Mouse (Mus musculus) kidney, postnatal 36 days (tissue): ENCODE measurements around the gene Qrich2.
"Not testable (repeated sequence)": the region's sequence is repeated elsewhere in the genome, so short reads cannot be mapped to it uniquely, and the experiment has no call there.

Experiments used
- DNase-seq, 2 experiments: peaks; one replicate each; pipeline ENCODE4 v3.0.0; 2021 to 2022; ENCODE audit warnings: mixed read lengths in 2 of 2

The Qrich2 gene

DNA sequence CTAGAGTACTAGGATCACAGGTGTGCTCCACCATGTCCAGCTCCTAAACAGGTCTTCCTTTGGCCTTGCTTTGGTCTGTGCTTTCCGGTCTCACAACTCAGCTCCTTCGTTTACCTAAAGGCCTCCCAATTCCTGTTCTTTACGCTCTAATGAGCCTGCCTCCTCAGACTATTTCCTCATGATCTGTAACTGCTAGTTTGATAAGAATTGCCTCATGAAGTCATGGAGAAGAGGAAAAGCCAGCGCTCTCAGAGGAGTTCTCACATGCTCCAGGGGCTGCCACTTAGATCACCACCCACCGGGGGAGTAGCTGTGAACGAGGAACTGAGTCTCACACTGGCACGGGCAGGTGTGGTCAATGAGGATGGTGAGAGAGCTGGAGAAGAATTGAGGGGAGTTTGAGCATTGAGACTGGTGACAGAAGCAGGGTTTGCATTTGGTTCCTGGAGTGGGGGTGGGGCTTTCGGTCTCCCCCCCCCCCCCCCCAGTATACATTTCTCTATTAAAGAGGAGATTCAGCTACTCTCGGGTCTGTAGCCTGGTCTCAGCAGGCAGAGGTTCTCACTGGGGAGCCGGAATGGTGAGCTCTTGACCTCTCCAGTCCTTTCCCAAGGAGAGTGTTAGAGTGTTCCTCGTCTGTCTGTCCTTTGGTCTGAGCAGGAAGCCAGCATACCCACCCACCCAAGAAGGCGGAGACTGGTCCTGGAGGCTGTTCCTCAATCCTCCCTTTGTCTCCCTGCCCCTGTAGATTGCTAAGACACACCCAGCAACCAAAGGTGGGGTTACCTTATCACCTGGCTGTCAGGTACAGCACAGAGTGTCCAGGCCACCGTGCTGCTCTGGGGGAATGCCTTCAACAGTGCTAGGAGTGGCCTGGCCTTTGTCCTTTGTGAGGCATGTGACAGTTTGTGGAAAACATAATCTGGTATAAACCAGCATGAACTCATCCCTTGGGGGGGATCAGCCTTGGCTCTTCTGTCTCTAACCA lies 36.9 kb downstream of the Qrich2 start:
- DNase-seq: peak; percentile 42 to 57

DNA sequence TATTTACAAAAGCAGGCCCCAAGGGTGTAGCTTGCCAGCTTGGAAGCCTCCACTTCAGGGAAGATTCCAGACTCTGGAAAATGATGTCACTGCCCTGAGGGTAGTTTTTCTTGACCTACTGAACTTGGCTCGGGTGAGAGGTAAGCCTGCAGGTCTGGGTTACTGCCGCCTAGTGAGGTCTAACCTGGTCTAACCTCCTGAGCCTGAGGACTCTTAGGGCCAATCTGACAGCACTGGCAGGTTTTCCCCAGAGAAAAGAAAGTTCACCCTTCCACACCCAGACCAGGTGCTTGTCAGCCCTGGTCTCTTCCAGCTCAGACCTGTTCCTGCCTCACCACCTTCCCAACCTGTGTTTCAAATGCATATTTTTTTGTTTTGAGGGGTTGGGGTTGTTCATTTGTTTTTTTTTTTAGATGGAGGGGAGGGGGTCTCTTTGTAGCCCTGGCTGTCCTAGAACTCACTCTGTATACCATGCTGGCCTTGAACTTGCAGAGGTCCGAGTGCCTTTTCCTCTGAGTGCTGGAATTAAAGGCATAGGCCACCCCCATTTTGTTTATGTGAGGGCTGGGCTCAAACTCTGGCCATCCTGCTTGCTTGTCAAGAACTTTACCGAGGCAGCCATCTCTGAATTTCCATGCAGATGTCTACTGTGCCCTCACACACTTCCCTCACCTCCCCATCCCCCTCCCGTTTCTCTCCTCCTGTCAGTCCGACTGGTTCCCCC lies 39.0 kb downstream of the Qrich2 start:
- no peak for DNase-seq

DNA sequence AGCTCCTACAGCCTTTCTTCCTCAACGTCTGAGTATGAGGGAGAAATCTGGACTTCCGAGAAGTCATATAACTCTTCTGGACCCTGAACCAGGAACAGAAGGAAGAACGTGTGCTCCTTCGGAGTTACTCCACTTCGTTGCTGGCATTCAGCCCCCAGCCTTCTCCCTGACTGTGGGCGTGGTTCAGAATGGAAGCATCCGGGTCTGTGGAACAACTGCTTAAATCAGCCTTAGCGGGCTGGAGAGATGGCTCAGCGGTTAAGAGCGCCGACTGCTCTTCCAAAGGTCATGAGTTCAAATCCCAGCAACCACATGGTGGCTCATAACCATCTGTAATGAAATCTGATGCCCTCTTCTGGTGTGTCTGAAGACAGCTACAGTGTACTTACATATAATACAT lies 39.7 kb downstream of the Qrich2 start:
- DNase-seq: peak in 1 of 2 experiments; percentile 20

DNA sequence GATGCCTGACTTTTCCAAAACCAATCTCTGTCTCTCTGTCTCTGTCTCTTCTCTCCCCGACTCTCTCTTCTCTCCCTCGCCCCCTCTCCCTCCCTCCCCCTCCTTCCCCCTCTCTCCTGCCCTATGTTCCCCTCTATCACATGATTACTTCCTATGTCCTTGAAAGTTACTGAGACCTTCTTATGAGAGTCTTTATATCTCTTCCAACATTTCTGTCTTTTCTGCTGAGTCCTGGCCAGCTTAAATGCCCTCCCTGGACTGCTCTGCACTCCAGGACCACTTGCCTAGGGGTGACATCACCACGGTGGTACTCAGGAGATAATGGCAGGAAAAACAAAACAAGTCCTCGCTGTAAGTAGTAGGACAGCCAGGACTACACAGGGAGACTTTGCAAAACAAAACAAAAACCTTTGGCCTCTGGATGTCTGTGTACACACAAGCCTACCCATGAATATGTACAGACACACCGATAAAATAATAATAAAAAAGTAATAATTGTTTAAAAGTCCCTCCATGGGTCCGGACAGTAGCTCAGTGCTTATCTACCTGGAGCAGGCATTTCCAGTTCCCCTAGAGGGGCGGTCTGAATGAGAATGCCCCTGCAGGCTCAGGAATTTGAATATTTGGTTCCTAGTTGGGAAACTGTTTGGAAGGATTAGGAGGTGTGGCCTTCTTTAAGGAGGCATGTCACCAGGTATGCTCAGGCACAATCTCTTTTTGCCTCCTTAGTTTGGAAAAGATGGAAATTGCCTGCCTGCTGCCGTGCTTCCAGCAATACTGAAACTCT lies 41.2 kb downstream of the Qrich2 start:
- no peak for DNase-seq

DNA sequence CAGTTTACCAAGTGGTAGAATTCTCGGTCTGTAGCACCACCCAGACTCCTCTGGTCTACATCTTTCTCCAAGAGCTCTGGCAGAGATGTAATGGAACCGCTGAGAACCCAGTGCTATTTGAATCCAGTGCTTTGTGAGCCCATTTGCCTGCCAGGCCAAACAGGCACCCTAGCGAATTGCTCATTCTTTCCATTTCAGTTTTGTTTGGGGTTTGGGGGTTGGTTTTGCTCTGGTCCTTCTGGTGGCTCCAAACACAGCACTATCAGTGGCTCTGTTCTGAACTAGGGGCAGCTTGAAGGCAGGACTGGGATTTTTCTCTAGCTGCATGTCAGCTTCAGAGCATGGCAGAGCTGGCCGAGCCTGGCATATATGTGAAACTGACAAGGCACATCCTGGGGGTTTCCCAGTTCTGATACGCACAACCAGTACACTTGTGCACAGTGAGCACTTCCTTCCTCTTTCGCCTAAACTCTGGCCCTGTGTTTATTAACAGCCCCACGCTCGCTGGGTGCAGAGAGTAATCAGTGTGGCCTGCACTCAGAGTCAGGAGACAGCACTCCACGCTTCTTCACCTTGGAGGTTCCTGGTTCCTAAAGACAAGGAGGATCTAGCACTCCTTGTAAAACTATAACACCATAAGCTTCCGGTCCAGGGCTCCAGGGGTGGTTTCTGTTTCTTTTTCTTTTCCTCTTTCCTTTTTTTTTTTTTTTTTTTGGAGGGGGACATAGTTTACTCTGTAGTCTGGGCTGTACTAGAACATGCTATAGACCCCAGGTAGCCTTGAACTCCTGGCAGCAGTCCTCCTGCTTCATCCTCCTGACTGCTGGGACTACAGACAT lies 42.0 kb downstream of the Qrich2 start:
- DNase-seq: peak in 1 of 2 experiments; percentile 35

DNA sequence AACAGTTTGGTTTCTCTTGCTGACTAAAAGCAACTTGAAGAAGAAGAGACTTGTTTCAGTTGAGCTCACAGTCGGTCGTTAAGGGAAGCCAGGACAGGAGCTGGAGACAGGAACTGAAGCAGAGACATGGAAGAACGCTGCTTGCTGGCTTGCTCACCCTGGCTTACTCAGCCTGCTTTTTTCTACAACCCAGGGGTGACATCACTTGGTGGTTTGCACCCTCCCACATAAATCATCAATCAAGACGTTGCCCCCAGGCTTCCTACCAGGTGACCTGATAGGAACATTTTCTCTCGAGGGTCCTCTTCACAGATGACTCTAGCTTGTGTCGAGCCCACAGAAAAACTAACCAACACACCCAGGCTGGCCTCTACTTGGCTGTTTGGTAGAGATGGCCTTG lies 42.8 kb downstream of the Qrich2 start:
- no peak for DNase-seq

DNA sequence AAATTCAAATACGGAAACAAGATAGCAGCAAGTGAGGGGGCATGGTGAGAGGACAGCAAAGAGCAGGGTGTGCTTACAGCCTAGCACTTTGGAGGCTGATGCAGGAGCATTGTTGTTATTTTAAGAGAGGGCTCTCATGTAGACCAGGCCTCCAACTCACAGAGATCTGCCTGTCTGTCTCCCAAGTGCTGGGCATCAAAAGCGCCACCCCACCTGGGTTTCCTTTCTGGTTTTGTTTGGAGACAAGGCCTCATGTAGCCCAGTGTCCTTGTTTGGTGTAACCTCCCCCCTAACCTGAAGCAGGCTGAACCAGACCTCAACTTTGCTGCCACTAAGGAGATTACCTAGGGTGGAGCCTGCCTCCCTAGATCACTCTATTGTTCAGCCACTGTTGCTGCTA lies 43.5 kb downstream of the Qrich2 start:
- no peak for DNase-seq

DNA sequence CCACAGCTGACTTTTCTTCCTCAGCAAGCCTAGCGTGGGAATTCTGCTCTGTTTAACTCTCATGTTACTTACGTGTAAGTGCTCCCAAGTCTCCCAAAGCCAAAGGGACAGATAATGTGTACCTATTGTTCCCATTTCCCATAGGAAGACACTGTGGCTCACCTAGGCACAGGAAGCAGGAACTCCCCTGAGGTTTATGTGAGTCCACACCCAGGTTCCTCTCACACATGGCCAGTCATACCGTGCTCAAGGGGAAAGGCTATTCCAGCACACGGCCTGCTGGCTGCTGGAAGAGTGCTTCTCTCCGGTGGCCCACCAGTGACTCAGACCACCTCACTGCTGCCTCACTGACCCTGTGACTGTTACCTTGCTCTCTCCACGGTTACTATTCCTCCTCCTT lies 44.9 kb downstream of the Qrich2 start:
- DNase-seq: no peak

DNA sequence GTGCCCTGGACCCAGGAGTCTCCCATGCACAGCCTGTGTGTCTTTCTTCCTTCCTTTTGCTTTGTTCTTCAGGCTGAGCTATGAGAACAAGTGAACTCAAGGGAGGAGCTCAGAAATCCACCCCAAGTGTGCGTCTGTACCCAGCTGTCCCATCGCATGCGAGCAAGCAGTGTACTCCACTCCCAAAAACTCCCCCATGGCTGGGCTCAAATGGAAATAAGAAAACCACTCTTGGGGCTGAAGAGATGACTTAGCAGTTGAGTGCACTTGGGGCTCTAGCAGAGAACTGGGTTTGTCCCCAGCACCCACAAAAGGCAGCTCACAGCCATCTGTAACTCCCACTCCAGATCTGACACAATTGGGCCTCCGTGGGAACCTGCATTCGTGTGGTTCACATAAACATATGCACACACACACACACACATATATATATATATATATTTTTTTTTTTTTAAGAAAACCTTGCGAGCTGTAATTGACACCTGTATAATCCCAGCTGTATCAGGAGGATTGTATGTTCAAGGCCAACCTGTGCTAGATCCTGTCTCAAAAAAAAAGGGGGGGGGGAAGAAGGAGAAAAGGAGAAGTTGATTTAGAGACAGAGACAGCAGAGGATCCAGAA lies 47.1 kb downstream of the Qrich2 start:
- no peak for DNase-seq

DNA sequence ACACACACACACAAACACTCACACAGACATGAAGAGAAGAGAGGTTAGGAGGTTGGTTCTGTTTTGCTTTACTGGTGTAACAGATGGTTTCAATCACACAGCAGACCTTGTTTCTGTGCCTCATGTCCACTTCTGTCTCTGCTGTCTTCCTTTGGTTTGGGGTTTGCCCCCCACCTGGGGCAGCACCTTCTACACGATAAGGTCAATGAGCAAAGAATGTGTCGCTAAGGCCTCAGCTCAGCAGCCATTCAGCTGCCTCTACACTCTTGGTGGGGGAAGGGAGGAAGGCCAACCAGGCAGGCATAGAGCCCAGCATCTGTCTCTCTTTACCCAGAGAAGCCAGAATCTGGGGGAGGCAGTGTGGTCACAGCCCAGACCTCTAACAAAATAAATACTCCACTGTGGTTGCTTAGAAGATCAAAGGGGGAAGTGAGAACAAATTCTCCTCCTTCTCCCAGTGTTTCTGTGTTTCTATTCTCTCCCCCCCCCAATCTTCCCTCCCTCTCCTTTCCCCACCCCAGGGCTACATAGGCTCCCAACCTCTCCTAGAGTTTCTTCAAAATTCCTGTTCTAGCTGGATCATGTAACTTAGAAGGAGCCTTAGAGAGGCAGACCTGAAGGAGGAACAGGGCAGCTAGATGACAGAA lies 47.7 kb downstream of the Qrich2 start:
- DNase-seq: no peak

DNA sequence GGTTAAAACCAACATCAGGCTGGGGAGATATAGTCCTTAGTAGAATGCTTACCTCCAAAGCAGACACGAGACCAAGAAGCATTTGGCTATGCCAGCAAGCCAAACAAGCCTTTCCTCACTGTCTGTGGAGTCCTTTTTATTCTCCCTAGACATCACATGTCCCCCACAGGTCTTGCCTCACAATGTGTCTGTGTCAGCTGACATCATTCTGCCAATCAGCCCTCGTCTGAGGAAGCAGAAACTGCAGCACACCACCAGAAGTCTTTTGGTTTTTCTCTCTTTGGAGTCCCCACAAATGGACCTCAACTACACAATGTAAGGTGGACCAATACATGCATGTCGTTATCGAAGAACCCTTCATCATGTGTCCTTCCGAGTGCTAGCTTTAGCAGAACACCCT lies 49.0 kb downstream of the Qrich2 start:
- no peak for DNase-seq

DNA sequence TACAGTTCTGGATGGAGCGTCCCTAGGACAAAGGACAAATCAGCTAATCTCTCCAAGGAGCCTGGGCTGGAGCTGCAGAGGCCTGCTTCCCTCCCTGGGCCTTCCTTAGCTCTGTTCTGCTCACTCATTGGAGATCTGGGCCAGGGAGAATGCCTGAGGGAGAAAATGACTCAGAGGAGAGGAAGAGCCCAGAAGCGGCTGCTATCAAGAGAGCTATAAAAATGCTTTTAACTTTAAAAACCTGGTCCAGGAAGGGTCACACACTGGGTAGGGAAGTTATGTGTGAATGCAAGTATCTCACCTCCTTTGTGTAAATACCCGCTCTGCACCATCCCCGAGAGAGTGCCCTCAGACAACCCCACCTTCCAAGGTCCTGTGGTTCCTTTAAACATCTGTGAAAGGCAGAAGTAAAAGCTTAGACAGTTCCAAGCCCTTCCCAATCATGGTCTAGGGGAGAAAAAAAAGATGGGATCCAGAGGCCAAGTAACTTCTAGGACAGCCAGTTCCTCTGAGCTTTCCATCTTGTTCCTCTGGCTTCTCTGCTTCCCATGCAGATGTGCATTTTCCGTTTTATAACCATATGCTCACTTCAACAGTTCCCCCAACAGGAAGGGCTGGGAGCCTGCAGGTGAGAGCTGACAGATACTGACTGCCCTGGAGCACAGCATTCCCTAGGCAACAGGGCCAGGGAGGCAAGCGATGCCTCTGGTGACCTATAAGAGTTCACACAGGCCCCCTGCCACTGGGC lies 49.7 kb downstream of the Qrich2 start:
- DNase-seq: no peak

DNA sequence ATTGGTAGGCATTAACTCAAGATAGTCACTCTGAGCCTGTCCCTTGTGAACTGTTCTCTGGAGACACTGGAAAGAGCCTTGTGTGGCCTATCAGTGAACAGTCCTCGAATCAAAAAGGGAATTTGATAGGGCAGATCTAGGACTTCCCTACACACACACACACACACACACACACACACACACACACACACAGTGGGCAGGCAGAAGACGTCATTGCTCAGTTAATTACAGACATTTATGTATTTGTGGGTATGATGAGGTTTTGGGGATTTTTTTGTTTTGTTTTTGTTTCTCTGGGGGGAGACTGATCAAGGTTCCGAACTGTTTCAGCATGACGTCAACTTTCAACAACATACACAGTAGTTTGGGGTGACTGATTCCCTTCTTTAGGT lies 52.4 kb downstream of the Qrich2 start:
- no peak for DNase-seq

DNA sequence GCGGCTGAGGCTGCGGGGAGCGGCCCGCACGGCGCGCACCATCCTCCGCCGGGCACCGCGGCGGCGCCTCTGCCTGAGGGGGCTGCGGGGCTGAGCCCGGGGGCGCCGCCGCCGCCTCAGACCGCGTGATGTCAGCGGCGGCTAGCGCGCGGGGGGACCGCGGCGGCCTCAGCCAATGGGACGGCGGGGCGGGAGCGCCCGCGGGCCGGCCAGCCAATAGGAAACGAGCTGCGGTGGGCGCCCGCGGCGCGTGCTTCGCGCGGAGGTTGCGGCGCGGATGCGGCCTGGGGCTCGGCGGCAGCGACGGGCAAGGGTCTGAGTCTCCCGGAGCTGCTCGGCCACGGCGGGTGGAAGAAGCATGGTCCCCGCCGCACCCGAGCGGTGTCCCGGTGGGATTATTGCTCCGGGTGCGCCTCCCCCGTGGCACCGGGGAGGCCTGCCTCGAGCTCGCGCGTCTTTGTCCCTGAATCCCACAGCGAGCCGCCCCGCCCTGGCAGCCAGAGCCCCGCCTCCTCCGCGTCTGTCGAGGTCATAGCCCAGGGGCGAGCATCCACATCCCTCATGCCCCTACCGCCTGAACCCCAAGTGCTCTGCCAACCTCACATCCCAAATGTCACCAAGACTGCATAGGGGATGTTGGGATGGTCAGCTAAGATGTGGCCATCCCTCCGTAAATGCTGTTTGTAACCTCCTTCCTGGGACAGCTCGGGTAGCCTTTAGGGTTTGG lies 53.0 kb downstream of the Qrich2 start, which contains the start of gene Rnf157:
Gene Rnf157, minus strand, starts transcription at position 129 of the 727 bp plus-strand sequence.
- DNase-seq: peak; percentile 68 to 87

DNA sequence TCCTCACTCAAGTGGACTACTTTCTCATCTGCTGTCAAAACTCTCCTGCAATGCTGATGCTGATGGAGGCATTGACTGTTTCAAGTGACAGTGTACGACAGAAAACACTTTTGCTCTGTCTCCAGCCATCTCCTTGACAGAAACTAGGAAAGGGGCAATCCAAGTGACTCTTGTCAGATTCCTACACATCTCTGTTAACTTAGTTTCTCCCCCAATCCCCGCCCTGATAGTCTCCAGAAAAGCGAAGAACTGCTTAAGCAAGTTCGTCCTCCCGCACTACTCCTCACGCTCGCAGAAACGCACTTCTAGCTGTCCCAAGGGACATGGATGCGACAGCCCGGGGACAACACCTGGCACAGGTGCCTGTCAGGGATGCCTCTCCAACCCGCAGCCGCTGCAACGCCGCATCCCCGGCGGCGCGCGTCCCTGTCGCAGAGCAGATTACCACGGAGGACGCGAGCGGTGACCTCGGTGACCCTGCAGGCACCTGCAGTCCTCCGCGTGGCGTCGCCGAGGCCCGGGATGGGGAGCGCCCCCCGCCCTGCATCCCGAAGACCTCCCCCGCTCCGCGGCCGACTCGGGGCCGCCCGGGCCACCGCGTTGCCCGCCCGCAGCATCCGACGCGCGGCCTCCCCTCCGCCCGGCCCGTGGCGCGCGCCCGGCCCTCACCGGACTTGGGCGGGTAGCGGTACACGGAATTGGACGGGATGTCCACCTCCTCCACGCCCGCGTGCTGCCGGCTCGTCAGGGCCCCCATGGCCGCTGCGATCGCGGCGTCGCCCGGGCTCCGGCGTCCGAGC lies 53.8 kb downstream of the Qrich2 start:
- peak in 1 of 2 experiments; percentile 47 for DNase-seq

DNA sequence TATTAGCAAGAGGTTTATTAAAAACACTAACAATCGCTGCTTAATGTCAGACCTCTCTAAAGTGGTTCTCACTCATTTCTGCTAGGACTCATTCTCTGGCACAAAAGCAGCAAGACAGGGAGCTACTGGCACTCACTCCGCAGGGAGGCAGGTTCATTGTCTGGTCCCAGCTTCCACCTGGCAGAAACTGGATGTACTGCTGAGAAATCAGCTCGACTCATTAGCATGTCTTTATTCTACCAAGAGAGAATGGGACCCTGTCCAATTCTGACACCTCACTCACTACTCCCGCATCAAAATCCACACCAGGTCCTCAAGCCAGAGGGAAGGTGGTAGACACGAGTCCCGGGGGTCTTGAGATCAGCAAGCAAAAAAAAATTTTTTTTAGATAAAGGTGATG lies 54.5 kb downstream of the Qrich2 start:
- DNase-seq: no peak

DNA sequence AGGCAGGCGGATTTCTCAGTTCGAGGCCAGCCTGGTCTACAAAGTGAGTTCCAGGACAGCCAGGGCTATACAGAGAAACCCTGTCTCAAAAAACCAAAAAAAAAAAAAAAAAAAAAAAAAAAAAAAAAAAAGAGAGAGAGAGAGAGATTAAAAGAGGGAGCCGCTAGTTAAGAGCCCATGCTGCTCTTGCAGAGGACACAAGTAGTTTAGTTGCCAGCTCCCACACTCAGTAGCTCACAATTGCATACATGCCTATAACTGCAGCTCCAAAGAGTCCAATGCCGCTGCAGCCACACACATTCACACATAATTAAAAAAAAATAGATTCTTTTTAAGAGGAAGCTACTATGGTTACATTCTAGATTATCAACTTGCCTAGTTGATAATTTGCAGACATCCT lies 55.6 kb downstream of the Qrich2 start:
- DNase-seq: not testable (repeated sequence)

DNA sequence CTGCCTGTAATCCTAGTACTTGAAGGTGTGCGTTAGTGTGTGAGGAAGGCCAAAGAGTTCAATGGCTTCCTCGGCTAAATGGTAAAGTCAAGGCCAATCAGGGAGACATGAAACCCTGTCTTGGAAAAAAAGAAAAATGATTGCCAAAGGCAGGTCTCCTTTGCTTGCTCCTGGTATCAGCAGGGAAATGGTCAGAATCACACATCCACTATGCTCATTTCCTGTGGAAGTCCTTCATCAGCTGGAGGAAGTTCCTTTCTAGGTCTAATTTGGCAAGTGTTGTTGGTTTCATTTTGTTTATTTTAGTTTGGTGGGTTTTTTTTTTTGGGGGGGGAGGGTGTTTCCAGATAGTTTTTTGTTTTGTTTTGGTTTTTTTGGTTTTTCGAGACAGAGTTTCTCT lies 57.0 kb downstream of the Qrich2 start:
- peak in 1 of 2 experiments; percentile 19 for DNase-seq
